Mouse (Mus musculus) forebrain, embryonic 16.5 days (tissue): ENCODE measurements at regions not wholly inside any gene's neighbourhood (a gene's known extent, or its start where the extent isn't known, plus 50 kb on each side); places are given as distances from the start of the nearest gene placed in this dataset.

Source experiments
- ATAC-seq: fragments of 200-750 bp; cut with Nextera tagmentation; 2 replicates; pipeline ENCODE4 v1.8.0; 2017; ENCODE audit warnings: mild to moderate bottlenecking, moderate library complexity
- H3K27ac ChIP-seq: fragments of 300-500 bp; sonication (generic); 2 replicates; pipeline ENCODE4 v1.5.1; 2014; ENCODE audit warnings: low read length, control low read depth
- H3K27me3 ChIP-seq: fragments of 300-500 bp; sonication (generic); replicated peaks from 2 replicates; pipeline ENCODE4 v1.6.1; 2014; ENCODE audit warnings: low read length; ENCODE audit not compliant: control insufficient read depth, insufficient read depth
- H3K36me3 ChIP-seq: fragments of 300-500 bp; sonication (generic); 2 replicates; pipeline ENCODE4 v1.6.1; 2014; ENCODE audit not compliant: control insufficient read depth, insufficient read depth
- H3K4me1 ChIP-seq: fragments of 300-500 bp; sonication (generic); replicated peaks from 2 replicates; pipeline ENCODE4 v1.6.1; 2014; ENCODE audit warnings: low read length; ENCODE audit not compliant: control insufficient read depth, insufficient read depth
- H3K4me2 ChIP-seq: fragments of 300-500 bp; sonication (generic); 2 replicates; pipeline ENCODE4 v1.6.1; 2014; ENCODE audit warnings: mild to moderate bottlenecking, low read length, control low read depth
- H3K4me3 ChIP-seq: fragments of 300-500 bp; sonication (generic); replicated peaks from 2 replicates; pipeline ENCODE4 v1.5.1; 2014; ENCODE audit warnings: mild to moderate bottlenecking, low read length, control low read depth
- H3K9ac ChIP-seq: fragments of 300-500 bp; sonication (generic); replicated peaks from 2 replicates; pipeline ENCODE4 v1.6.1; 2014; ENCODE audit warnings: low read depth, low read length, control low read depth
- H3K9me3 ChIP-seq: fragments of 300-500 bp; sonication (generic); 2 replicates; pipeline ENCODE4 v1.6.1; 2016; ENCODE audit warnings: low read length; ENCODE audit not compliant: control insufficient read depth
- WGBS: fragments of 180-500 bp; shearing (Covaris S2); extraction: QIAGEN DNeasy Blood & Tissue Kit; methylation state at CpG from one replicate; pipeline ENCODE4 v1.1.7; 2014; 5-methylcytosine and 5-hydroxymethylcytosine counted together

DNA sequence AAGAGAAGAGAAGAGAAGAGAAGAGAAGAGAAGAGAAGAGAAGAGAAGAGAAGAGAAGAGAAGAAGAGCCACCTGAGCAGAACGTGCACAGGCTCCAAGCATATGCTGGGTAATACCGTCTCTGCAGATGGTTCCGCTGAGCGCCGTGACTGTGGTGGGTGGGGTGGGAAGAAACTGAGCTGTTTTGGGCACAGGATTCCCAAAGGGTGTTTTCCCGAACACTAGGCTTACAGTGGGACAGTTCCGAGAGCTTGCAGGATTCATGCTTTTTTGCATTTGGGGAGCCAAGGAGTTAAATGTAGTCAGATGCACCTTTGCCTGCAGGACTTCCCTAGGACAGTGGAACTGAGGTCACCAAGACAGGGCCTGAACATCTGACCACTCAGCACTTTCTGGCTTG is 142.3 kb upstream of the Lrfn2 start:
- Histone ChIP-seq H3K27me3 (no peaks in the 10 kb centered on the region), H3K4me3 (no peak overlapping the region), H3K9me3 (no peaks in the 10 kb centered on the region), H3K36me3 (no peaks in the 10 kb centered on the region), H3K4me1 (peaks cover 2% of the 10 kb centered on the region; the same call in 1 of the 2 replicates), H3K27ac (no peak overlapping the region), H3K4me2 (no peak overlapping the region), H3K9ac (no peak overlapping the region)
- WGBS: 79% methylated on average over 7 of the region's 7 CpGs
- no peak for ATAC-seq

DNA sequence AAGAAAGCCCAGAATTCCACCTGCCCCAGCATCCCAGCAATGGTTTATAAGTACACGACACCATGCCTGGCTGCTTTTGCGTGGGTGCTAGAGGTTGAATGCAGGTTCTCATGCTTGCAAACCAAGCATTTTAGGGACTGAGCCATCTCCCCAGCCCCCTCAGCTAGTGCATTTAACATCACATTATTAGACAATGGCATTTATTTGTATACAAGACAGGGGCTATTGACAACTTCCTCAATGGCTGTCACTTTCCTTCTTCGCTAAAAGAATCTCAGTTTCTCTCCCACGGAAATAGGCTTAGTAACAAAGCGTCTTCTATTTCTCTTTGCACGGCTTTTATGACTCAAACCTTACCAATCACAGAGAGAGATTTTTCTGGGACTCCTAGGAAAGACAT is 141.7 kb upstream of the Lrfn2 start:
- ATAC-seq: no peak
- no peaks in the 10 kb centered on the region for H3K9me3 ChIP-seq
- WGBS: 44% methylated on average over 6 of the region's 6 CpGs
- H3K4me3 ChIP-seq: no peak overlapping the region
- no peak overlapping the region for H3K27ac ChIP-seq
- H3K27me3 ChIP-seq: no peaks in the 10 kb centered on the region
- peaks cover 2% of the 10 kb centered on the region; the same call in 1 of the 2 replicates for H3K4me1 ChIP-seq
- H3K9ac ChIP-seq: no peak overlapping the region
- H3K4me2 ChIP-seq: no peak overlapping the region
- no peaks in the 10 kb centered on the region for H3K36me3 ChIP-seq

DNA sequence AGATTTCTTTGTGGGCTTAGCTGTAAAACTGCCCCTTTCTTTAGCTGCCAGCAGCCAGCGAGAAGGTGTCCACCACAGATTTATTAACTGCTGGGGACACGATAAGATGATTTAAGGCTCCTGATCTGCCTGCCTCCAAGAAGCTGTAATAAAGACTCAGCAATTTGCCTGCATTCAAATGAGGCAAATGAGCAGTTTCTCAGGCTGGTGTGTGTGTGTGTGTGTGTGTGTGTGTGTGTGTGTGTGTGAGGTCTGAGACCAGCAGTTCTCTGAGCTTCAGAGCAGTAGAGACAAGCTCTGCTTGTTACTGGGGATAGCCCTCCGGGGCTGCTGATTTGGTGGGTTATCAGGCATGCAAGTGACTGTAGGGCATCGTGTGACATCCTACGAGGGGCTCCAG is 139.2 kb upstream of the Lrfn2 start:
- Histone ChIP-seq H3K36me3 (no peaks in the 10 kb centered on the region), H3K27me3 (no peaks in the 10 kb centered on the region), H3K9ac (no peak overlapping the region), H3K4me2 (no peak overlapping the region), H3K4me1 (peaks cover 2% of the 10 kb centered on the region; the same call in 1 of the 2 replicates), H3K27ac (no peak overlapping the region), H3K9me3 (no peaks in the 10 kb centered on the region), H3K4me3 (no peak overlapping the region)
- WGBS: 72% methylated on average over 5 of the region's 5 CpGs
- ATAC-seq: no peak

DNA sequence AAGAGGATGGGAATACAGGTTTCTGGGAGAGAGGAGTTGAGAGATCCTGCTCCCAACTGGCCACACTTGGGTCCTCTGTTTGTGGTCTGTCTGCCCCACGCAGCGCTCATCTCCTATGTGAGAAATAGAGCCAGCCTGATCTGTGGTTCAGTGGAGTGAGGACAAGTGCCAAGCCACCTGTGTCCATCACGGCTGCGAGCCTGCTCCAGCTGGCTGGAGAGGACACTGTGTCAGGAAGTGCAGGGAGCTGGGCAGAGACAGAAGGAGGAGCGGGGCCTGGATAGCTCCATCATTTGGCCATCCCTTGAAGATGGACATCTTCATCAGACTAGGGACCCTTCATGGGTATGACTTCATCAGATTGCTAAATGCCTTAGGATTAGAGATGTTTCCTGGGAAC is 136.4 kb upstream of the Lrfn2 start:
- Histone ChIP-seq H3K27ac (no peak overlapping the region), H3K4me2 (no peak overlapping the region), H3K9ac (no peak overlapping the region), H3K4me3 (no peak overlapping the region), H3K4me1 (no peaks in the 10 kb centered on the region), H3K36me3 (no peaks in the 10 kb centered on the region), H3K9me3 (no peaks in the 10 kb centered on the region), H3K27me3 (no peaks in the 10 kb centered on the region)
- 80% methylated on average over 5 of the region's 5 CpGs for WGBS
- no peak for ATAC-seq

DNA sequence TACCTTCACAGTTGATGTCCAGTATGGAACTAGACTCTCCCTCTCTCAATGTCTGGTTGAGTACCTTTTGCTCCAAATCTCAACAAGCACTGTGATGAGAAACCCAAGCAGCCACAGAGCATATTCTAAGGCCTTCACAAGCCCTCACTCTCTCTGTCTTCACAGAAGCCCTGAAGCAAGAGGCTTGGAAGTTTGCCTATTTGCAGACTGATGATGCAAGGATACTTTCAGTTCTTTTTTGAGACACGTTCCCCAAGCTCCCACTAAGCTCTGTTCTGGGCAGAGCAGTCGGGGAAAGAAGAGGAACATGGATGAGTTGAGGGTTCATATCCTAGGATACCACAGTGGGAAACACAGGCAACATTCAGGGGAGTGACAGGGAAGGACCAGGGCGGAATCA is 134.0 kb upstream of the Lrfn2 start:
- H3K4me2 ChIP-seq: no peak overlapping the region
- WGBS: 81% methylated on average over 3 of the region's 3 CpGs
- H3K27ac ChIP-seq: no peak overlapping the region
- no peak for ATAC-seq
- H3K27me3 ChIP-seq: no peaks in the 10 kb centered on the region
- H3K9ac ChIP-seq: no peak overlapping the region
- no peaks in the 10 kb centered on the region for H3K9me3 ChIP-seq
- H3K4me1 ChIP-seq: no peaks in the 10 kb centered on the region
- H3K36me3 ChIP-seq: no peaks in the 10 kb centered on the region
- no peak overlapping the region for H3K4me3 ChIP-seq

DNA sequence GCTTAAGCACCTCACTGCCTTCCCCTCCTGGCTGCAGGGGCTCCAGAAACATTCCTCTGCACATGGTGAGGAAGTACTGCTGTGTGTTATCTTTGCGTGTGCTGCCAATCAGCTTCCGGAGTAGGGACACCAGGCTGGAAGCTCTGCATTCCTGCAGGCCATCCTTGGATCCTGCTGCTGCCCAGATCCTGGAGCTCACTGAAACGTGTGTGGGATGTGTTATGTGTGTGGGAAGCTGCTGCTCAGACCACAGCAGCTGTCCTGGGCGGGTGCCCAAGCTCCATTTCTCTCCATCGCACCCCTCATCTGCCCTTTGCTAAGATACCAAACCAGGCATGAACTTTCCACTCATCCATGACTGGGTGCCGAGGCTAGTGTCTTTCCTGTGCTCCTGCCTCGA is 129.5 kb upstream of the Lrfn2 start:
- Histone ChIP-seq H3K4me1 (no peaks in the 10 kb centered on the region), H3K9ac (no peak overlapping the region), H3K27me3 (no peaks in the 10 kb centered on the region), H3K9me3 (no peaks in the 10 kb centered on the region), H3K4me3 (no peak overlapping the region), H3K4me2 (no peak overlapping the region), H3K27ac (no peak overlapping the region), H3K36me3 (no peaks in the 10 kb centered on the region)
- ATAC-seq: no peak
- 70% methylated on average over 7 of the region's 7 CpGs for WGBS

DNA sequence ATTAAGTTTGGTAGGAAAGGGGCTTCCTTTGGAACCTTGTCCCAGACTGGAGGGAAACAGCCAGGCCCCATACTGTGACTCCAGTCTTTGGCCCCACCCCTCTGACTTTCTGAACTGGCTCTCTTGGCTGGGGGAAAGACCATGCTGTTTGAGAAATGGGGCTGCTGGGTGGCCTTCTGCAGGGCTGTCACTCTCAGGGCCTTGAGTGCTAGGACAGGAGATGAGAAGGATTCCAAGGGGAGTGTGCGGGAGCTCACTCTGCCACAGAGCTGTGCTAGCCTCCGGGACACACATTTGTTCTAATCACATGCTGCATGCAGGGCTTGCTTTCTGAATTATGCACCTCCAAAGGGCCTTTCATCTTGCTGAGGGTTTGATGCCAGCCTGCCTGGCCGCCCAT is 124.3 kb upstream of the Lrfn2 start:
- no peak overlapping the region for H3K9ac ChIP-seq
- no peaks in the 10 kb centered on the region for H3K9me3 ChIP-seq
- no peaks in the 10 kb centered on the region for H3K36me3 ChIP-seq
- no peak for ATAC-seq
- no peak overlapping the region for H3K4me2 ChIP-seq
- no peak overlapping the region for H3K4me3 ChIP-seq
- no peak overlapping the region for H3K27ac ChIP-seq
- no peaks in the 10 kb centered on the region for H3K27me3 ChIP-seq
- 70% methylated on average over 3 of the region's 3 CpGs for WGBS
- H3K4me1 ChIP-seq: peaks cover 8% of the 10 kb centered on the region

DNA sequence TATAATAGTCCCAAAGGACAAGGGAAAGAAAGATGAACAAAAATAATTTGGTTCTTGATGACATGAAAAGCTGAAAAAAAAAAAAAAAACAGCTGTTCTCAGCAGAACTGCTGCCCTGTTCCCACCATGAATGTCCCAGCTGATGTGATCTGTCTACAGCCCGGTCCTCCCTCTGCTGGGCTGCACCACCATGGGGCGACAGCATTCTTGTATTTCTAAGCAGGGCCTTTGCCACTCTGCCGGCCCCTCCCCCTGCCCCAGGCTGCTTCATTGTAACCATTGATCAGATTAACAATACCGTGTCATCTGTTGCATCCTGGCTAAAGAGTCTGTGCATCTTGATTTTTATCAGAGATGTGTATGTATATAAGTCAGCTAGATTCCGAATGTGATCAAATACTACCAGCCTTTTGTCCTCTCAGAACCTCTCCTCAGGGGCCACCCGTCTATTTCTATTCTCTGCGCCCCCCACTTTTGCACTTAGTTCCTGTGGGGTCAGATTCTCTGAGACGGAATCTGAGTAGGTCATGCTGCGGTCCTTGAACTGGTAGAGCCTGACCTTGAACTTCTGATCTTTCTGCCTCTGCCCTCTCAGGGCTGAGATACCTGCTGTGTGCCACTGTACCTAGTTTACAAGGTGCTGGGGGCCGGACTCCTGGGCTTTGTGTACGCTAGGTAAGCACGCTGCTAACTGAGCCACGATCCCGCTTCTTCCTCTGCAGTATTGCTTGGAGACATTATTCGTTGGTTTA is 117.2 kb upstream of the Lrfn2 start:
- ATAC-seq: no peak
- Histone ChIP-seq H3K36me3 (no peaks in the 10 kb centered on the region), H3K9ac (no peak overlapping the region), H3K27me3 (no peaks in the 10 kb centered on the region), H3K4me3 (no peak overlapping the region), H3K4me2 (no peak overlapping the region), H3K9me3 (no peaks in the 10 kb centered on the region), H3K27ac (no peak overlapping the region), H3K4me1 (peaks cover 10% of the 10 kb centered on the region)
- WGBS: 48% methylated on average over 15 of the region's 15 CpGs

DNA sequence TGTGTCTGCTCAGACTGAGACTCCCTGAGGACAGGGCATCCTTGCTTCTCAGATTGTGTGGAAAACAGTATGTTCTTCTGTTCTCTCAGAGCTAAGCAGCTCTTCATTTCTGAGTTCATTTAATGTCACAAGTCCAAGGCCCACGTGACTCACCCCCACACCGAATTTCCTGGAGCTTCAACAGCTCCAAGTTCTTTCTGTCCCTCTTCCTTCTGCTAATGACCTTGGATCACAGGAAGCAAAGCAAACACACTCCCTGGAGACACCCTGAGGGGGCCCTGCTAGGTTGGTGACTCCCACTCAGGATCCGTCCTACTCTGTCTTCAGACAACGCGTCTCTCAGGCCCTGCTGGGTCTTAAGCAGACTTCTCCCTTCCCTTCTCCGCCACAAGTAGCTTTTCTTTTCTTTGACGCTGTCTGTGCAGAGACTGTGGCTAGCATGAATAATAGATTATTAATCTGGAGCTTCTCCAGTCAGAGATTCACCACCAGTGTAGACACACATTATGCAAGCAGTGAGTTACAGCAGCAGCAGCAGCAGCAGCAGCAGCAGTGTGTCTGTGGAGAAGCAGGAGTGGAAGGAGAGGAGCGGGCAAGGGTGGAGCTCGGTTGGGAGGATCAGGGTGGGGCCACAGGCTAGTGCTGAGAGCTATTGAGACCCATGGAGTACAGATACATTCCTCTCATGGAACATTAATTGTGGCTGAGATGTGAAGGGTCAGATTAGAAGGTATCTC is 115.4 kb upstream of the Lrfn2 start:
- H3K27me3 ChIP-seq: no peaks in the 10 kb centered on the region
- ATAC-seq: no peak

More for the DNA sequence above, 115.4 kb upstream of the Lrfn2 start:
- no peak overlapping the region for H3K4me2 ChIP-seq
- peaks cover 10% of the 10 kb centered on the region for H3K4me1 ChIP-seq
- H3K27ac ChIP-seq: no peak overlapping the region
- 81% methylated on average over 9 of the region's 9 CpGs for WGBS
- no peak overlapping the region for H3K9ac ChIP-seq
- no peaks in the 10 kb centered on the region for H3K9me3 ChIP-seq
- no peaks in the 10 kb centered on the region for H3K36me3 ChIP-seq
- no peak overlapping the region for H3K4me3 ChIP-seq
